Mouse (Mus musculus) hindbrain, embryonic 11.5 days (tissue): Measurements from ENCODE around the gene Gm17482. TPM values are rescaled to one million over a fixed set of nuclear protein-coding genes. Genes with fewer than 3 reads are reported as not detected.

Experiments
- ATAC-seq: fragments of 200-750 bp; cut with Nextera tagmentation; 2 replicates; pipeline ENCODE4 v1.8.0; 2017; ENCODE audit warnings: mild to moderate bottlenecking, moderate TSS enrichment, moderate library complexity; ENCODE audit not compliant: low FRiP score
- DNase-seq: peaks from one replicate; pipeline ENCODE4 v3.0.0-alpha.2; 2015; ENCODE audit warnings: low spot score
- H3K27ac ChIP-seq: fragments of 300-500 bp; sonication (generic); 2 replicates; pipeline ENCODE4 v1.5.1; 2014; ENCODE audit warnings: mild to moderate bottlenecking, low read depth, low read length
- H3K27me3 ChIP-seq: fragments of 300-500 bp; sonication (generic); 2 replicates; pipeline ENCODE4 v1.6.1; 2014; ENCODE audit warnings: mild to moderate bottlenecking, low read length, moderate library complexity, mixed read lengths; ENCODE audit not compliant: control insufficient read depth, insufficient read depth
- H3K36me3 ChIP-seq: fragments of 300-500 bp; sonication (generic); 2 replicates; pipeline ENCODE4 v1.6.1; 2014; ENCODE audit warnings: mild to moderate bottlenecking, low read length, moderate library complexity, mixed read lengths; ENCODE audit not compliant: control insufficient read depth, insufficient read depth
- H3K4me1 ChIP-seq: fragments of 300-500 bp; sonication (generic); replicated peaks from 2 replicates; pipeline ENCODE4 v1.6.1; 2014; ENCODE audit warnings: low read length, mixed read lengths; ENCODE audit not compliant: control insufficient read depth, insufficient read depth
- H3K4me2 ChIP-seq: fragments of 300-500 bp; sonication (generic); replicated peaks from 2 replicates; pipeline ENCODE4 v1.6.1; 2014; ENCODE audit warnings: mild to moderate bottlenecking, low read depth, low read length
- H3K4me3 ChIP-seq: fragments of 300-500 bp; sonication (generic); 2 replicates; pipeline ENCODE4 v1.5.1; 2014; ENCODE audit warnings: low read depth, low read length
- H3K9ac ChIP-seq: fragments of 300-500 bp; sonication (generic); 2 replicates; pipeline ENCODE4 v1.6.1; 2014; ENCODE audit warnings: low read depth, low read length
- H3K9me3 ChIP-seq: fragments of 300-500 bp; sonication (generic); 2 replicates; pipeline ENCODE4 v1.6.1; 2016; ENCODE audit warnings: low read length; ENCODE audit not compliant: control insufficient read depth
- WGBS: fragments of 180-500 bp; shearing (Covaris S2); extraction: QIAGEN DNeasy Blood & Tissue Kit; methylation state at CpG from one replicate; pipeline ENCODE4 v1.1.7; 2014; 5-methylcytosine and 5-hydroxymethylcytosine counted together
- polyA plus RNA-seq: library from polyadenylated mRNA; unstranded; fragments of >200 nt; fragmentation: Nextera tagmentation; extraction: Ambion mirVana; gene quantifications from 2 replicates; pipeline ENCODE4 v1.2.1, GENCODE M21; 2014

Gene Gm17482
- polyA plus RNA-seq, 1 experiment from 2014 or later, result not detected

- ATAC-seq (no peak), DNase-seq (no peak)
- H3K9me3 ChIP-seq, result no peaks in the 10 kb centered on the region
- H3K4me2 ChIP-seq, result no peak overlapping the region
- no peak overlapping the region for H3K9ac ChIP-seq
- H3K36me3 ChIP-seq, result no peaks in the 10 kb centered on the region
- H3K4me1 ChIP-seq, result no peaks in the 10 kb centered on the region
- no peak overlapping the region for H3K4me3 ChIP-seq
- WGBS, result 93% methylated on average over 6 of the region's 6 CpGs
- no peak overlapping the region for H3K27ac ChIP-seq
- H3K27me3 ChIP-seq, result no peaks in the 10 kb centered on the region
Measured at GRCm38 (mm10) chr6:115291823-115292222, 64.7 kb downstream of the Gm17482 start.

GRCm38 (mm10) chr6:115292621-115293020 lies 65.5 kb downstream of the Gm17482 start:
- no peaks in the 10 kb centered on the region for H3K4me1 ChIP-seq
- no peak overlapping the region for H3K4me3 ChIP-seq
- no peak overlapping the region for H3K9ac ChIP-seq
- H3K36me3 ChIP-seq, result no peaks in the 10 kb centered on the region
- 86% methylated on average over 6 of the region's 6 CpGs for WGBS
- no peaks in the 10 kb centered on the region for H3K9me3 ChIP-seq
- H3K27me3 ChIP-seq, result no peaks in the 10 kb centered on the region
- no peak overlapping the region for H3K27ac ChIP-seq
- no peak overlapping the region for H3K4me2 ChIP-seq
- DNase-seq (no peak), ATAC-seq (no peak)

- 83% methylated on average over 2 of the region's 2 CpGs for WGBS
- Histone ChIP-seq H3K9ac (no peak overlapping the region), H3K4me1 (no peaks in the 10 kb centered on the region), H3K27me3 (no peaks in the 10 kb centered on the region), H3K4me3 (no peak overlapping the region), H3K27ac (no peak overlapping the region), H3K4me2 (no peak overlapping the region), H3K36me3 (no peaks in the 10 kb centered on the region), H3K9me3 (no peaks in the 10 kb centered on the region)
- ATAC-seq (no peak), DNase-seq (no peak)
Measured at GRCm38 (mm10) chr6:115293877-115294276, 66.7 kb downstream of the Gm17482 start.

- H3K4me1 ChIP-seq, result no peaks in the 10 kb centered on the region
- no peak for ATAC-seq
- no peak overlapping the region for H3K4me2 ChIP-seq
- H3K9ac ChIP-seq, result no peak overlapping the region
- H3K27me3 ChIP-seq, result no peaks in the 10 kb centered on the region
- H3K27ac ChIP-seq, result no peak overlapping the region
- H3K9me3 ChIP-seq, result no peaks in the 10 kb centered on the region
- 85% methylated on average over 2 of the region's 2 CpGs for WGBS
- H3K36me3 ChIP-seq, result no peaks in the 10 kb centered on the region
- no peak for DNase-seq
- H3K4me3 ChIP-seq, result no peak overlapping the region
Measured at GRCm38 (mm10) chr6:115307134-115307533, 80.0 kb downstream of the Gm17482 start.

Other genes with a start within 250 kb of the Gm17482 start
- gene Tamm41, start 189.5 kb upstream of the Gm17482 start, polyA plus RNA-seq, result 65.5 and 66.6 TPM in 2 replicates
- 6.0 and 6.2 TPM in 2 replicates for gene Syn2, start 92.4 kb upstream of the Gm17482 start, polyA plus RNA-seq
- 0.20 and 0.57 TPM in 2 replicates for gene Timp4, start 24.9 kb downstream of the Gm17482 start, polyA plus RNA-seq
- gene Pparg, start 133.6 kb downstream of the Gm17482 start, polyA plus RNA-seq, result 0.08 and 0.37 TPM in 2 replicates